Comparison of ENCODE assay signal across 13 mouse cellular contexts in genomic region chr4:129112231-129112630, GRCm38 (mm10). TPM values are rescaled to one million over a fixed set of nuclear protein-coding genes. Genes with fewer than 3 reads are reported as not detected.
A peak's percentile ranks its signal among the peaks of the same experiment; 100 is the strongest.
DNase-seq lines count a peak whose midpoint lies in the region; ATAC-seq and TF ChIP-seq lines count a peak whose summit lies in the region.
"Had no signal": no experiment of that assay in that cellular context is flagged by ENCODE, and none has a peak within 500 bp of the region (broad histone marks: within the 10 kb centered on the region; RNA-seq: fewer than 3 reads in every experiment).

No protein-coding gene starts in this region.

- TF ChIP-seq CTCF in stomach, postnatal 0 days (IDR thresholded peaks at IDR 0.05; ENCODE audit: low read depth), result no peak

- ATAC-seq in kidney, embryonic 15.5 days (replicated peaks; ENCODE audit: low FRiP score), result no peak; the same call in 1 of the 2 replicates
- ATAC-seq in neural tube, embryonic 12.5 days (ENCODE audit: low FRiP score, low read depth), result no peak
- ATAC-seq in stomach, postnatal 0 days (ENCODE audit: low FRiP score, low TSS enrichment), result no peak

- H3K9ac ChIP-seq in kidney, embryonic 15.5 days, result no peak overlapping the region
- H3K9ac ChIP-seq in neural tube, embryonic 12.5 days, result no peak overlapping the region
- H3K9ac ChIP-seq in stomach, postnatal 0 days (ENCODE audit: low read length), result no peak overlapping the region

- 17% methylated on average over 12 of the region's 13 CpGs for WGBS in kidney, embryonic 15.5 days
- 60% methylated on average over 13 of the region's 13 CpGs for WGBS in neural tube, embryonic 12.5 days
- 37% methylated on average over 12 of the region's 13 CpGs for WGBS in stomach, postnatal 0 days

- DNase-seq in cerebellum, postnatal 25 days, result peak; percentile 45 to 58
- DNase-seq in cerebellum, adult 8-10 months, result no peak
- no peak for DNase-seq in kidney, postnatal 14 days
- DNase-seq in neural tube, embryonic 10.5 days (ENCODE audit: extremely low spot score, low spot score), result no peak
- DNase-seq in stomach, postnatal 0 days (ENCODE audit: low spot score), result no peak
- DNase-seq in layer of hippocampus, adult 9-10 months (ENCODE audit: low spot score), result no peak
- DNase-seq: adrenal gland, postnatal 25 days; gastrocnemius, adult 2 months; heart, postnatal 4 days; lung, postnatal 4 days had no signal

- no peak overlapping the region for H3K27ac ChIP-seq in kidney, embryonic 15.5 days
- H3K27ac ChIP-seq in neural tube, embryonic 12.5 days, result no peak overlapping the region
- no peak overlapping the region for H3K27ac ChIP-seq in stomach, postnatal 0 days (replicated peaks)
- H3K27ac ChIP-seq: gastrocnemius, adult 2 months; heart, embryonic 10.5 days had no signal

- no peak for TF ChIP-seq EP300 in stomach, postnatal 0 days (optimal IDR thresholded peaks at IDR 0.05)

- H3K4me2 ChIP-seq in kidney, embryonic 15.5 days, result peak overlapping the region; percentile 35
- 0 out of 2 replicates have a peak overlapping the region, but pooled peaks have one; percentile 4 for H3K4me2 ChIP-seq in neural tube, embryonic 12.5 days (replicated peaks)
- peak overlapping the region; percentile 27; the same call in 1 of the 2 replicates for H3K4me2 ChIP-seq in stomach, postnatal 0 days (replicated peaks; ENCODE audit: low read depth)

- no peaks in the 10 kb centered on the region for H3K36me3 ChIP-seq in kidney, embryonic 15.5 days
- no peaks in the 10 kb centered on the region for H3K36me3 ChIP-seq in neural tube, embryonic 12.5 days
- no peaks in the 10 kb centered on the region for H3K36me3 ChIP-seq in stomach, postnatal 0 days (ENCODE audit: control insufficient read depth, insufficient read depth, low read length)
- H3K36me3 ChIP-seq: heart, embryonic 10.5 days had no signal

- peaks cover 60% of the 10 kb centered on the region for H3K4me1 ChIP-seq in kidney, embryonic 15.5 days
- peaks cover 24% of the 10 kb centered on the region for H3K4me1 ChIP-seq in neural tube, embryonic 12.5 days
- H3K4me1 ChIP-seq in stomach, postnatal 0 days (replicated peaks; ENCODE audit: control insufficient read depth, insufficient read depth), result no peaks in the 10 kb centered on the region

- H3K27me3 ChIP-seq in kidney, embryonic 15.5 days, result peaks cover 19% of the 10 kb centered on the region
- H3K27me3 ChIP-seq in neural tube, embryonic 12.5 days (replicated peaks), result 0 out of 2 replicates have a peak, but pooled peaks cover 5% of the 10 kb centered on the region
- no peaks in the 10 kb centered on the region for H3K27me3 ChIP-seq in stomach, postnatal 0 days (ENCODE audit: control insufficient read depth, insufficient read depth, low read length)

- no peaks in the 10 kb centered on the region for H3K9me3 ChIP-seq in kidney, embryonic 15.5 days (replicated peaks)
- H3K9me3 ChIP-seq in neural tube, embryonic 12.5 days, result no peaks in the 10 kb centered on the region
- no peaks in the 10 kb centered on the region for H3K9me3 ChIP-seq in stomach, postnatal 0 days (ENCODE audit: control insufficient read depth, low read length)
- H3K9me3 ChIP-seq: heart, embryonic 10.5 days had no signal

- no peak overlapping the region for H3K4me3 ChIP-seq in kidney, embryonic 15.5 days (replicated peaks)
- H3K4me3 ChIP-seq in neural tube, embryonic 12.5 days, result no peak overlapping the region
- no peak overlapping the region for H3K4me3 ChIP-seq in stomach, postnatal 0 days (ENCODE audit: low read depth, low read length)
- H3K4me3 ChIP-seq: gastrocnemius, adult 2 months; heart, embryonic 10.5 days had no signal

RNA-seq across cellular contexts. Expression of gene Tmem54, which starts 6.9 kb away (rescaled TPM):
- 9.2 TPM in 2 replicates for polyA plus RNA-seq in kidney, embryonic 15.5 days (2015; fragmentation: Nextera tagmentation; extraction: Ambion mirVana)
- polyA plus RNA-seq in neural tube, embryonic 12.5 days (2016; fragmentation: Nextera tagmentation; extraction: Ambion mirVana), result 0.68 and 0.79 TPM in 2 replicates
- polyA plus RNA-seq in stomach, postnatal 0 days (2015; fragmentation: Nextera tagmentation; extraction: Ambion mirVana), result 106 and 115 TPM in 2 replicates

RNA-seq across cellular contexts. Expression of gene Hpca, which starts 9.6 kb away (rescaled TPM):
- 2.0 and 2.8 TPM in 2 replicates for polyA plus RNA-seq in kidney, embryonic 15.5 days (2015; fragmentation: Nextera tagmentation; extraction: Ambion mirVana)
- 19.8 and 21.3 TPM in 2 replicates for polyA plus RNA-seq in neural tube, embryonic 12.5 days (2016; fragmentation: Nextera tagmentation; extraction: Ambion mirVana)
- polyA plus RNA-seq in stomach, postnatal 0 days (2015; fragmentation: Nextera tagmentation; extraction: Ambion mirVana), result 0.91 and 0.99 TPM in 2 replicates

RNA-seq across cellular contexts. Expression of gene Fndc5, which starts 24.6 kb away (rescaled TPM):
- 5.1 and 5.5 TPM in 2 replicates for polyA plus RNA-seq in kidney, embryonic 15.5 days (2015; fragmentation: Nextera tagmentation; extraction: Ambion mirVana)
- 21.7 and 21.8 TPM in 2 replicates for polyA plus RNA-seq in neural tube, embryonic 12.5 days (2016; fragmentation: Nextera tagmentation; extraction: Ambion mirVana)
- 2.0 and 2.4 TPM in 2 replicates for polyA plus RNA-seq in stomach, postnatal 0 days (2015; fragmentation: Nextera tagmentation; extraction: Ambion mirVana)

RNA-seq across cellular contexts. Expression of gene Rnf19b, which starts 54.2 kb away (rescaled TPM):
- polyA plus RNA-seq in kidney, embryonic 15.5 days (2015; fragmentation: Nextera tagmentation; extraction: Ambion mirVana), result 7.1 TPM in 2 replicates
- polyA plus RNA-seq in neural tube, embryonic 12.5 days (2016; fragmentation: Nextera tagmentation; extraction: Ambion mirVana), result 17.2 and 17.3 TPM in 2 replicates
- 7.0 and 7.6 TPM in 2 replicates for polyA plus RNA-seq in stomach, postnatal 0 days (2015; fragmentation: Nextera tagmentation; extraction: Ambion mirVana)

Comparison
In these comparisons a context has a peak if more than half of its experiments do, and no peak if none do; other contexts are left out.
1. DNase-seq: peak in cerebellum, postnatal 25 days (2 of 2); none in cerebellum, adult 8-10 months (single experiment), kidney, postnatal 14 days (single experiment), neural tube, embryonic 10.5 days (single experiment), stomach, postnatal 0 days (single experiment) and layer of hippocampus, adult 9-10 months (single experiment).
2. RNA of gene Tmem54, which starts 6.9 kb away (polyA plus RNA-seq): 106 to 115 TPM in stomach, postnatal 0 days; 9.2 TPM in kidney, embryonic 15.5 days and 0.68 to 0.79 TPM in neural tube, embryonic 12.5 days; every median in the first group is over 10 times any median in the second.
3. Peak in every context shown above with its lines, with median percentiles within 50 percentile points of each other: H3K4me2 ChIP-seq.